Mouse (Mus musculus): ENCODE results near the gene Cd36. TPM values are rescaled to one million over a fixed set of nuclear protein-coding genes. Genes with fewer than 3 reads are reported as not detected.
"Not testable (repeated sequence)": the region's sequence is repeated elsewhere in the genome, so short reads cannot be mapped to it uniquely, and the experiment has no call there.

Gene Cd36
- polyA plus RNA-seq (2012; fragmentation: generic; extraction: Trizol): 7.7 TPM

- Histone ChIP-seq H3K27me3 (ENCODE audit: control insufficient read depth, insufficient read depth, insufficient read length) (no peaks in the 10 kb centered on the region), H3K4me2 (ENCODE audit: low read depth) (peak within 1 kb of the TSS; percentile 38), H3K79me2 (ENCODE audit: control insufficient read depth, insufficient read depth) (no peaks in the 10 kb centered on the region), H3K36me3 (ENCODE audit: control insufficient read depth, insufficient read depth) (no peaks in the 10 kb centered on the region), H3K4me3 (peak within 1 kb of the TSS; percentile 12), H3ac (ENCODE audit: control insufficient read depth, insufficient read length) (no peak within 1 kb of the TSS)
- TF ChIP-seq REST (IDR thresholded peaks at IDR 0.05; ENCODE audit: insufficient read depth, insufficient read length) (no peak), TCF3 (IDR thresholded peaks at IDR 0.05; ENCODE audit: insufficient read length, low read depth) (no peak), MYOD1 (IDR thresholded peaks at IDR 0.05; ENCODE audit: control insufficient read depth in 1 of 3, insufficient read length in 2 of 3, low read depth in 2 of 3) (peak in 1 of 3 experiments; percentile 24), MAX (IDR thresholded peaks at IDR 0.05; ENCODE audit: low read depth) (no peak)
Observed at GRCm38 (mm10) chr5:17888598-17888997, at the start of gene Cd36. Cd36 (minus strand) TSS chr5:17888801.

DNA sequence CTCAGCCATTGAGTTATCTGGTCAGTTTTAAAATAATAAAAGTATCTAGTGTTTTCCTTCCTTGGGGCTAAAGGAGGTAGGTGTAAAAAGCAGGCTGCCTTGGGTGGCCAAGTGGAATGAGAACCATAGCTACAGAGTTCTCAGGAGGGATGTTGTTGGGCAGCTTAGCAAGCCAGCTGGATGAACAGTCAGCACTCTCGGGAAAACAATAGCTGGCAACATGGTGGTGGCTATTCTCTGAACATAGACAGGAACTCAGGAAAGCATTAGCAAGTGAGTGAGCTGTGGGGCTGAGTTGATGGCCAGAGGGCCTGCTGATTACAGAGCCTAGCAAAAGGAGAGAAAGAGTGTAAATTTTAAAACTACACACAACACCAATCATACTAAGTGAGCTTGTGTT, 45.9 kb upstream of the Cd36 start:
- H3K4me3 ChIP-seq: no peak overlapping the region
- no peak for TF ChIP-seq USF1 (IDR thresholded peaks at IDR 0.05; ENCODE audit: low read depth)
- no peak for TF ChIP-seq REST (IDR thresholded peaks at IDR 0.05; ENCODE audit: insufficient read depth, insufficient read length)
- no peak for TF ChIP-seq POLR2A (IDR thresholded peaks at IDR 0.05; ENCODE audit: insufficient read length, low read depth)
- no peak for TF ChIP-seq POLR2AphosphoS2 (IDR thresholded peaks at IDR 0.05; ENCODE audit: insufficient read length, low read depth)
- TF ChIP-seq SRF (IDR thresholded peaks at IDR 0.05; ENCODE audit: control insufficient read depth, insufficient read length, low read depth): no peak
- TF ChIP-seq E2F4 (IDR thresholded peaks at IDR 0.05; ENCODE audit: insufficient read depth): no peak

GRCm38 (mm10) chr5:17931588-17931987, 43.0 kb upstream of the Cd36 start:
- not testable (repeated sequence) for H3K4me2 ChIP-seq (ENCODE audit: low read depth); H3K27me3 ChIP-seq (ENCODE audit: control insufficient read depth, insufficient read depth, insufficient read length); H3K36me3 ChIP-seq (ENCODE audit: control insufficient read depth, insufficient read depth); H3K4me3 ChIP-seq; H3K79me2 ChIP-seq (ENCODE audit: control insufficient read depth, insufficient read depth); H3ac ChIP-seq (ENCODE audit: control insufficient read depth, insufficient read length)

More for the DNA sequence above, 45.9 kb upstream of the Cd36 start:
- no peak overlapping the region for H3ac ChIP-seq (ENCODE audit: control insufficient read depth, insufficient read length)
- no peaks in the 10 kb centered on the region for H3K79me2 ChIP-seq (ENCODE audit: control insufficient read depth, insufficient read depth)
- no peaks in the 10 kb centered on the region for H3K36me3 ChIP-seq (ENCODE audit: control insufficient read depth, insufficient read depth)
- no peaks in the 10 kb centered on the region for H3K27me3 ChIP-seq (ENCODE audit: control insufficient read depth, insufficient read depth, insufficient read length)
- no peak overlapping the region for H3K4me2 ChIP-seq (ENCODE audit: low read depth)

GRCm38 (mm10) chr5:17929006-17929567, 40.5 kb upstream of the Cd36 start:
- Histone ChIP-seq H3K79me2 (ENCODE audit: control insufficient read depth, insufficient read depth) (no peaks in the 10 kb centered on the region), H3K4me3 (no peak overlapping the region), H3K27me3 (ENCODE audit: control insufficient read depth, insufficient read depth, insufficient read length) (no peaks in the 10 kb centered on the region), H3K4me2 (ENCODE audit: low read depth) (no peak overlapping the region), H3K36me3 (ENCODE audit: control insufficient read depth, insufficient read depth) (no peaks in the 10 kb centered on the region), H3ac (ENCODE audit: control insufficient read depth, insufficient read length) (no peak overlapping the region)
- TF ChIP-seq USF1 (IDR thresholded peaks at IDR 0.05; ENCODE audit: low read depth): no peak

DNA sequence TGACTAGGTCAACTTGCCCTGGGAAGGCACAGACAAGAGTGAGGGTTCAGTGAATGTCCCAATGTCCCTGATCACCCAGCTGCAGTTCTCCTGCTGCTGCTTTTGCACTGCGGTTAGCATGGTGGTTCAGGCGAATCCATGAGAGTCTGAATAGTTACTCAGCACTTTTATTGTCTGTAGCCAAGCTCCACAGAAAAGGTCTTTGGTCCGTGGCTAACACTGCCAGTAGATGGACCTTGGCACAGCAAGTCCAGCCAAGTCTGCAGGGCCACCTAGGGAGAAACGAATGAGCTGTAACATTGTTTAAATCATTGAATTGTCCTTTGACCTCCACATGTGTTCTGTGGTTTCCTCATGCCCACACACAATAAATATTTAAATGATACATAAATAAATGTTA, 39.9 kb upstream of the Cd36 start:
- no peak overlapping the region for H3ac ChIP-seq (ENCODE audit: control insufficient read depth, insufficient read length)
- H3K27me3 ChIP-seq (ENCODE audit: control insufficient read depth, insufficient read depth, insufficient read length): no peaks in the 10 kb centered on the region
- H3K4me2 ChIP-seq (ENCODE audit: low read depth): no peak overlapping the region
- H3K36me3 ChIP-seq (ENCODE audit: control insufficient read depth, insufficient read depth): no peaks in the 10 kb centered on the region
- no peaks in the 10 kb centered on the region for H3K79me2 ChIP-seq (ENCODE audit: control insufficient read depth, insufficient read depth)
- no peak for TF ChIP-seq MYOD1 (IDR thresholded peaks at IDR 0.05; ENCODE audit: control insufficient read depth in 1 of 3, insufficient read length in 2 of 3, low read depth in 2 of 3)
- TF ChIP-seq POLR2A (IDR thresholded peaks at IDR 0.05; ENCODE audit: insufficient read length, low read depth): no peak
- no peak for TF ChIP-seq E2F4 (IDR thresholded peaks at IDR 0.05; ENCODE audit: insufficient read depth)
- TF ChIP-seq USF1 (IDR thresholded peaks at IDR 0.05; ENCODE audit: low read depth): no peak
- TF ChIP-seq MYOG (IDR thresholded peaks at IDR 0.05; ENCODE audit: control insufficient read depth in 1 of 3, insufficient read depth in 1 of 3, insufficient read length in 2 of 3, low read depth in 2 of 3): no peak
- TF ChIP-seq CEBPB (IDR thresholded peaks at IDR 0.05; ENCODE audit: insufficient read depth, poor library complexity, severe bottlenecking): no peak
- H3K4me3 ChIP-seq: no peak overlapping the region

DNA sequence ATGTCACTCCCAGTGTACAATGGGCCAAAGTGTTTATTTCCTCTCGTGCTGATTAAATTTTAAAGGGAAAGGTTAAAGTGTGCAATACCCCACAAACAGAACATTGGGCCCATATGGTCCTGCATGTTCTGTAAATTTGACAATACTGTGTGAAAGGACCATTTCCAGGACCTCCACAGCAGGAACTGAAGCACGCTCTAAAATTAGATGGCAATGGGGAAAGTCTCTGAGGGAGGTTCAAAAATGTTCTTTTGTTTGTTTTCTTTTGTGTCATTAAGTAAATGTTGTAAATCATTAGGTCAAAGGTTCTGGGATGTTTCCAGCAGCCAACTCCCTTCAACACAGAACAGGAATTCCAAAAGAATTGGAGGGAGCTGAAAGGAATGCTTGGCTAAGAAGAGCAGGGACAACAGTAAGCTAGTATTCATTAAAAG, 35.5 kb upstream of the Cd36 start:
- Histone ChIP-seq H3K36me3 (ENCODE audit: control insufficient read depth, insufficient read depth) (no peaks in the 10 kb centered on the region), H3K4me2 (ENCODE audit: low read depth) (no peak overlapping the region), H3K27me3 (ENCODE audit: control insufficient read depth, insufficient read depth, insufficient read length) (no peaks in the 10 kb centered on the region), H3K79me2 (ENCODE audit: control insufficient read depth, insufficient read depth) (no peaks in the 10 kb centered on the region), H3K4me3 (no peak overlapping the region), H3ac (ENCODE audit: control insufficient read depth, insufficient read length) (no peak overlapping the region)
- TF ChIP-seq MYOG (IDR thresholded peaks at IDR 0.05; ENCODE audit: control insufficient read depth in 1 of 3, insufficient read depth in 1 of 3, insufficient read length in 2 of 3, low read depth in 2 of 3): no peak
- no peak for TF ChIP-seq SRF (IDR thresholded peaks at IDR 0.05; ENCODE audit: control insufficient read depth, insufficient read length, low read depth)
- TF ChIP-seq REST (IDR thresholded peaks at IDR 0.05; ENCODE audit: insufficient read depth, insufficient read length): no peak
- no peak for TF ChIP-seq USF1 (IDR thresholded peaks at IDR 0.05; ENCODE audit: low read depth)
- no peak for TF ChIP-seq POLR2A (IDR thresholded peaks at IDR 0.05; ENCODE audit: insufficient read length, low read depth)
- no peak for TF ChIP-seq TCF12 (IDR thresholded peaks at IDR 0.05; ENCODE audit: insufficient read depth, poor library complexity, severe bottlenecking)
- no peak for TF ChIP-seq E2F4 (IDR thresholded peaks at IDR 0.05; ENCODE audit: insufficient read depth)
- no peak for TF ChIP-seq MYOD1 (IDR thresholded peaks at IDR 0.05; ENCODE audit: control insufficient read depth in 1 of 3, insufficient read length in 2 of 3, low read depth in 2 of 3)
- no peak for TF ChIP-seq TCF3 (IDR thresholded peaks at IDR 0.05; ENCODE audit: insufficient read length, low read depth)

Measured in myocyte (in vitro differentiated cells).